Mouse (Mus musculus): ENCODE results near the gene Tmed1. TPM values are rescaled to one million over a fixed set of nuclear protein-coding genes. Genes with fewer than 3 reads are reported as not detected.
"Not testable (repeated sequence)": the region's sequence is repeated elsewhere in the genome, so short reads cannot be mapped to it uniquely, and the experiment has no call there.

The Tmed1 gene
- polyA plus RNA-seq, 1 experiment from 2014 or later = 38.5 TPM

DNA sequence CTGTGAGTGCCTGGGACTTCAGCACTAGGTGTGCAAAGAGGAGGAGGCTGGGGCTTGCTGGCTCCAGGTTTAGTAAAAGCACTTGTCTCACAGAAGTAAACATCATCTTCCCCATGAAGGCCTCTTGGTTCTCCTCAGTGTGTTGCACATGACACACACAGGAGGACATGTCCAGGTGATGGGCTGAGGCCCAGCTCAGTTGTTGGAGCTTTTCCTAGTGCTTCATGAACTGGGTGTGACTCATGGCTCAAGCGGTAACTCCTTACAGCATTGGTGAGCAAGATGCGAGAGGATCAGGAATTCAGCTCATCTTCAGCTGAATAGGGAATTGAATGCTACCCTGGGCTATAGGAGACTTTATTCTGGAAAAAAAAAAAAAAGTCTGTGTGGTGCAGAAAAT, 12.4 kb downstream of the Tmed1 start:
- Histone ChIP-seq H3K4me3 (replicated peaks) (no peak overlapping the region), H3K4me2 (no peak overlapping the region), H3K9me3 (replicated peaks) (no peaks in the 10 kb centered on the region), H3K9ac (no peak overlapping the region), H3K36me3 (peaks cover 70% of the 10 kb centered on the region), H3K27me3 (no peaks in the 10 kb centered on the region), H3K27ac (no peak overlapping the region), H3K4me1 (replicated peaks) (no peaks in the 10 kb centered on the region)
- 86% methylated on average over 2 of the region's 2 CpGs for WGBS (ENCODE audit: insufficient replicate concordance)
- DNase-seq (no peak), ATAC-seq (ENCODE audit: low read depth) (no peak)

DNA sequence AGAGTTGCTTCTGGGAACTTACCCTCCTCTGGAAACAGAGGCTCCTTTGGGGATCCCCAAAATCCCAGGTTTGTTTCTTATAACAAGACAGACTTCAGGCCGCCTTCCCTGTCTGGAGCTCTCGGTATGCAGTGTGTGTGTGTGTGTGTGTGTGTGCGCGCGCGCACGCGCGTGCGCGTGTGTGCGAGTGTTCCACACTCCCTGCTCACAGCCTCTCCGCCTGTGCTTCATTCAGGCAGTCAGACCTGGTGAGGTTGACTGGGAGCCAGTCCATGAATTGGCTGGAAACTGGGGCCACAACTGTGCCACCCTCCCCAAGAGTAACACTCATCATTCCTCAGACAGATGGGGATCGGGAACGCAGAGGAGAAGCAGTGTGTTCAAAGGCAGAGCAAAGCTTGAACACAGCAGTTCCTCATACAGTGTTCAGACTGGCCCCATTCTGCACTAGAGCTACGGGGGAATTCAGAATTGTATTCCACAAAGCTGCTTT, 13.0 kb downstream of the Tmed1 start:
- no peaks in the 10 kb centered on the region for H3K4me1 ChIP-seq (replicated peaks)
- no peaks in the 10 kb centered on the region for H3K9me3 ChIP-seq (replicated peaks)
- 95% methylated on average over 16 of the region's 16 CpGs for WGBS (ENCODE audit: insufficient replicate concordance)
- no peak overlapping the region for H3K9ac ChIP-seq
- peaks cover 73% of the 10 kb centered on the region for H3K36me3 ChIP-seq
- H3K4me3 ChIP-seq (replicated peaks) = no peak overlapping the region
- no peak for ATAC-seq (ENCODE audit: low read depth)
- H3K27ac ChIP-seq = no peak overlapping the region
- DNase-seq = no peak
- H3K4me2 ChIP-seq = no peak overlapping the region
- no peaks in the 10 kb centered on the region for H3K27me3 ChIP-seq

DNA sequence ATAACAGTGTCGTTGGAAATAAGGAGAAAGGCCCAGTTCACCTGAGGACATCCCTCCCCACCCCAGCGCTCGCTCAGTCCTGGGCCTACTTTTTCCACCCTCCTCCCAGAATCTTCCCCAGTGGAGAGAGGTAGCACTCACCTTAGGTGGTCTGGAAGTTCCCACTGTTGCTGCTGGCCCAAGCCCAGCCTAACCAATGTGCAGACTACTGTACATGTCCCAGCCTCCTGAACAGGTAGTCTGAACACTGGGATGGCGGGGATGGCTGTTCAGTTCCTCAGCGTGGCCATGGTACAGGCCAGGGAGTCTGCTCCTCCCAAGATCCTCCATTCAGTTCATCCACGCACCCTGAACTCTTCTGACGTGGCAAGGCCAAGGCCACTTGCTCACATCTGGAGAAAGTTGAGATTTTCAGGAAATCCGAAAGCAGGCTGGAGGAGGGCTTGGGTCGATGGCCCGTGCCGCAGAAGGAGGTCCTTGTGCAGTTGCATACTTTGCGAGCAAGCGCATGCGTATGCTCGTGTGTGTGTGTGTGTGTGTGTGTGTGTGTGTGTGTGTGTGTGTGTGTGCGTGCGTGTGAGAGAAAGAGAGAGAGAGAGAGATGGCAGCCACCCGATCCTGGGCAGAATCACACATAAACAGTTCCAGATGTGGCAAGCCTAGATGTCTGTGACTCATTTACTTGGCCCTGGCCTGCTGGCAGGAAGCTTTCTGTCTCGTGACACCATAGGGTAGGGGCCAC, 13.6 kb downstream of the Tmed1 start:
- no peak overlapping the region for H3K27ac ChIP-seq
- no peak overlapping the region for H3K9ac ChIP-seq
- DNase-seq (no peak), ATAC-seq (ENCODE audit: low read depth) (no peak)
- no peaks in the 10 kb centered on the region for H3K4me1 ChIP-seq (replicated peaks)
- H3K27me3 ChIP-seq = no peaks in the 10 kb centered on the region
- peaks cover 79% of the 10 kb centered on the region for H3K36me3 ChIP-seq
- no peak overlapping the region for H3K4me3 ChIP-seq (replicated peaks)
- no peaks in the 10 kb centered on the region for H3K9me3 ChIP-seq (replicated peaks)
- H3K4me2 ChIP-seq = no peak overlapping the region
- 82% methylated on average over 19 of the region's 19 CpGs for WGBS (ENCODE audit: insufficient replicate concordance)

DNA sequence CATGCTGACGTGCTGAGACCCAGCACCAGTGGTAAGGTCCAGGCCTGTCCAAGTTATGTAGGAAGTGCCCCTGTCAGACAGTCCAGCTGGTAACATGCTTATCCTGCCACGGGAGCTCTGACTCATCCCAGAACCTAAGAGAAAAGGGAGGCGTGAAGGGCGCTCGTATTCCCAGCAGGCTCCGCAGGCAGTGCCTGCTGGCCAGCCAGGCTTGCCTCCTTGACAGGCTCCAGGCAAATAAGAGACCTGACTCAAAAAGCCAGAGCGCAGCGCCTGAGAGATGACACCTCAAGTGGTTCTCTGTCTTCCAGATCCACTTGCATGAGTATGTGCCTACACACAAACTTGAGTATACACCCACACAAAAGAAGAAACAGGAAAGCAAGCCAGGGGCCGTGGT, 15.3 kb downstream of the Tmed1 start:
- Histone ChIP-seq H3K27me3 (no peaks in the 10 kb centered on the region), H3K9ac (no peak overlapping the region), H3K4me1 (replicated peaks) (no peaks in the 10 kb centered on the region), H3K9me3 (replicated peaks) (no peaks in the 10 kb centered on the region), H3K36me3 (peaks cover 87% of the 10 kb centered on the region), H3K4me3 (replicated peaks) (no peak overlapping the region), H3K27ac (no peak overlapping the region), H3K4me2 (no peak overlapping the region)
- DNase-seq (no peak), ATAC-seq (ENCODE audit: low read depth) (no peak)
- 82% methylated on average over 9 of the region's 9 CpGs for WGBS (ENCODE audit: insufficient replicate concordance)

DNA sequence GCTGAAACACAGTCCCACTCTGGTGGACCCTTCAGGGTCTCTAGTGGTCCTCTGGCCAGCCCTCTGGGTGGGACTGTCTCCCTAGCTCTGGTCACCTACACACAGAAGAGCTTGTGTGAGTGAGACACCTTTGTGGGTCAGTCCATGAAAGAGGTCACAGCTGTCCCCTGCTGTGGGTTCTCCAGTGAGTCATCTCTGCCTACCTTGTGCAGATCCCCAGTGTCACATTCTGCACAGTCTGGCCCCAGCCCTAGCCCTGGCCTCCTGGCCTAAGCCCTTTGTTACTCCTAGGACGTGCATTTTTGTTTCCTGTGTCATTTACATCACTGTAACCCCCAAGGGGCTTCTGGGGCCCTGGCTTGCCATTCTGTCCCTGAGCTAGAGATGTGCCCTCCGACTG, 16.1 kb downstream of the Tmed1 start:
- DNase-seq = no peak
- no peak for ATAC-seq (ENCODE audit: low read depth)
- H3K9me3 ChIP-seq (replicated peaks) = no peaks in the 10 kb centered on the region
- no peaks in the 10 kb centered on the region for H3K27me3 ChIP-seq
- H3K9ac ChIP-seq = no peak overlapping the region
- no peak overlapping the region for H3K4me2 ChIP-seq
- no peaks in the 10 kb centered on the region for H3K4me1 ChIP-seq (replicated peaks)
- H3K4me3 ChIP-seq (replicated peaks) = no peak overlapping the region
- no peak overlapping the region for H3K27ac ChIP-seq
- peaks cover 87% of the 10 kb centered on the region for H3K36me3 ChIP-seq
- WGBS (ENCODE audit: insufficient replicate concordance) = 65% methylated on average over 2 of the region's 2 CpGs

DNA sequence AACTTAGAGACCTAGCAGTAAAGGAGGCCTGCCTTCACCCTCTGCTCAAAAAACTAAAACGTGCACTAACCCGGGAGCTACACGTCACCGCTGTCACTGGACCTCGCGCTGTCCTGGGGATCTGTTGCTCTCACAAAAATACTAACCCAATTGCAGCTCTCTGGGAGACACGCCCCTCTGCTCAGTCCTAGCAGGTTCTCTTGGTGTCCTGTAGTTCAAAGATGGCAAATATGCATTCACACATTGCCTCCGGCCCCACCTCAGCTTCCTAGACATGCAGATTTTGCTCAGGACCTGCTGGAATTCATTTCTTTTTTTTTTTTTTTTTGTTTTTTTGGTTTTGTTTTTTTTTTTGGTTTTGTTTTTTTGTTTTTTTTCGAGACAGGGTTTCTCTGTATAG, 19.4 kb downstream of the Tmed1 start:
- Histone ChIP-seq H3K36me3 (peaks cover 87% of the 10 kb centered on the region), H3K4me1 (replicated peaks) (no peaks in the 10 kb centered on the region), H3K27me3 (no peaks in the 10 kb centered on the region), H3K9me3 (replicated peaks) (no peaks in the 10 kb centered on the region), H3K4me3 (replicated peaks) (no peak overlapping the region), H3K27ac (no peak overlapping the region), H3K4me2 (no peak overlapping the region), H3K9ac (no peak overlapping the region)
- no peak for DNase-seq
- WGBS (ENCODE audit: insufficient replicate concordance) = 88% methylated on average over 9 of the region's 9 CpGs
- ATAC-seq (ENCODE audit: low read depth) = no peak

DNA sequence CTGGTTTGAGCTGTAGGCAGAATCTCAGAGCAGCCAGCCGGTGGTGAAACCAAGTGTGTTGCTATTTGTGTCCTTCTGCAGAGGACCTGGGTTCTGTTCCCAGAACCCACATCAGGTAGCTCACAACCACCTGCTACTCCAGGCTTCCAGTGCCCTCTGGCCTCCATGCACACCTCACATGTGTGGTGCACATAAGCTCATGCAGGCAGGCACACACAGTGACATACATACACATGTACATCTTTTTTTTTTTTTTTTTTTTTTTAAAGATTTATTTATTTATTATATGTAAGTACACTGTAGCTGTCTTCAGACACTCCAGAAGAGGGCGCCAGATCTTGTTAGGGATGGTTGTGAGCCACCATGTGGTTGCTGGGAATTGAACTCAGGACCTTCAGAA, 21.8 kb downstream of the Tmed1 start:
- H3K9me3 ChIP-seq (replicated peaks); DNase-seq; H3K4me1 ChIP-seq (replicated peaks); H3K9ac ChIP-seq; ATAC-seq (ENCODE audit: low read depth); H3K27me3 ChIP-seq; H3K4me3 ChIP-seq (replicated peaks); H3K4me2 ChIP-seq; H3K27ac ChIP-seq: not testable (repeated sequence)
- H3K36me3 ChIP-seq = peaks cover 87% of the 10 kb centered on the region
- WGBS (ENCODE audit: insufficient replicate concordance) = 78% methylated on average over 1 of the region's 2 CpGs

DNA sequence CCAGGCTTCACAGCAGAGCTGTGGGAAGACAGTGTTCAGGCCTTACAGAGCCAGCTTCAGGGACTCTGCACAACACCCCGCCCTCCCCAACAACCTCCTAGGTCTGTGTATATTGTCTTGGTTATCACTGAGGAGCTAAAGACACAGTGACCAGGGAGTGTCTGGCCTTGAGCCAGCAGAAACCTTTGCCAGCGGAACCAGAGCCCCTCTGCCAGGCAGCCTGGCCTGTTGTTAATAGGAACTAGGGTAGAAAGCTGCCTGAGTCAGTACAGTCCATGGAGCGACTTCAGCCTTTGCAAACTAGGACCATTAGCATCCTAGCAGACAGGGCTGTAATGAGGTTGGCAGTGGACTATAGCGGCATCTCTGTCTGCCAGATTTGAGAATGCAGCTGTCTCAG, 26.0 kb downstream of the Tmed1 start:
- ATAC-seq (ENCODE audit: low read depth) (no peak), DNase-seq (no peak)
- Histone ChIP-seq H3K9me3 (replicated peaks) (no peaks in the 10 kb centered on the region), H3K4me2 (no peak overlapping the region), H3K27ac (no peak overlapping the region), H3K4me1 (replicated peaks) (no peaks in the 10 kb centered on the region), H3K4me3 (replicated peaks) (no peak overlapping the region), H3K9ac (no peak overlapping the region), H3K36me3 (peaks cover 94% of the 10 kb centered on the region), H3K27me3 (no peaks in the 10 kb centered on the region)
- 89% methylated on average over 4 of the region's 4 CpGs for WGBS (ENCODE audit: insufficient replicate concordance)

DNA sequence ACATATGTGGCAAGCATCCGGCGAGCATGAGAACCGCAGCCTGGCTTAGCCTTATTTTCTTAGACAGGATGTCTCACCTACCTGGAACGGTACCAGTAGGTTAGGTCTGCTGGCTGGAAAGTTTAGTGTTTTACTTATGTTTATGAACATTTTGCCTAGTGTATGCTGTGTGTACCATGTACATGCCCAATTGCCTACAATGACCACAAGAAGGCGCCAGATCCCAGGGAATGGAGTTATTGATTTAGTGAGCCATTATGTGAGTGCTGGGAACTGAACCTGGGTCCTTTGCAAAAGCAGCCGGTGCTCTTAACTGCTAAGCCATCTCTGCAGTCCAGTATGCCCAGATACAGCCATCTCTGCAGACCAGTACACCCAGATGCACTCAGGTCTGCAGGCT, 32.3 kb downstream of the Tmed1 start:
- ATAC-seq (ENCODE audit: low read depth) (no peak), DNase-seq (no peak)
- Histone ChIP-seq H3K27me3 (no peaks in the 10 kb centered on the region), H3K9me3 (replicated peaks) (0 out of 2 replicates have a peak, but pooled peaks cover 3% of the 10 kb centered on the region), H3K9ac (no peak overlapping the region), H3K4me3 (replicated peaks) (no peak overlapping the region), H3K4me2 (no peak overlapping the region), H3K4me1 (replicated peaks) (0 out of 2 replicates have a peak, but pooled peaks cover 9% of the 10 kb centered on the region), H3K36me3 (peaks cover 99% of the 10 kb centered on the region), H3K27ac (no peak overlapping the region)
- WGBS (ENCODE audit: insufficient replicate concordance) = 94% methylated on average over 6 of the region's 6 CpGs

DNA sequence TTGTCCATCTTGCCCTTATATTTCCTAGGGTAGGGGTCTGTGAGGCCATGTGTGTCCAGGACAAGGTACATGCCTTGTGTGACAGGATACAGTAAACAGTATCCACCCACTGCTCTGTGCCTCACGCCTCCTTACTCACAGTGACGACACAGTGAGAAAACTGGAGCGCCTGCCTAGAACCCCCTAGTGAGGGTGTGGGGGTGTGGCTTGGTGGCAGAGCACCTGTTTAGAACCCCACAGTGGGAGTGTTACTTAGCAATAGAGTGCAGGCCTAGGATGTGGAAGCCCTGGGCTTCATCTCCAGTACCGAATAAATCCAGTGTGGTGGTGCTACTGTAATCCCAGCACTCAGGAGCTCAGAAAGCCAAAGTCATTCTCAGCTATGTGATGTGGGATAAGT, 37.1 kb downstream of the Tmed1 start:
- Histone ChIP-seq H3K27me3 (no peaks in the 10 kb centered on the region), H3K4me3 (replicated peaks) (no peak overlapping the region), H3K4me2 (no peak overlapping the region), H3K36me3 (peaks cover 95% of the 10 kb centered on the region), H3K9ac (no peak overlapping the region), H3K4me1 (replicated peaks) (0 out of 2 replicates have a peak, but pooled peaks cover 9% of the 10 kb centered on the region), H3K27ac (no peak overlapping the region), H3K9me3 (replicated peaks) (0 out of 2 replicates have a peak, but pooled peaks cover 2% of the 10 kb centered on the region)
- WGBS (ENCODE audit: insufficient replicate concordance) = 80% methylated on average over 4 of the region's 4 CpGs
- ATAC-seq (ENCODE audit: low read depth) (no peak), DNase-seq (no peak)

DNA sequence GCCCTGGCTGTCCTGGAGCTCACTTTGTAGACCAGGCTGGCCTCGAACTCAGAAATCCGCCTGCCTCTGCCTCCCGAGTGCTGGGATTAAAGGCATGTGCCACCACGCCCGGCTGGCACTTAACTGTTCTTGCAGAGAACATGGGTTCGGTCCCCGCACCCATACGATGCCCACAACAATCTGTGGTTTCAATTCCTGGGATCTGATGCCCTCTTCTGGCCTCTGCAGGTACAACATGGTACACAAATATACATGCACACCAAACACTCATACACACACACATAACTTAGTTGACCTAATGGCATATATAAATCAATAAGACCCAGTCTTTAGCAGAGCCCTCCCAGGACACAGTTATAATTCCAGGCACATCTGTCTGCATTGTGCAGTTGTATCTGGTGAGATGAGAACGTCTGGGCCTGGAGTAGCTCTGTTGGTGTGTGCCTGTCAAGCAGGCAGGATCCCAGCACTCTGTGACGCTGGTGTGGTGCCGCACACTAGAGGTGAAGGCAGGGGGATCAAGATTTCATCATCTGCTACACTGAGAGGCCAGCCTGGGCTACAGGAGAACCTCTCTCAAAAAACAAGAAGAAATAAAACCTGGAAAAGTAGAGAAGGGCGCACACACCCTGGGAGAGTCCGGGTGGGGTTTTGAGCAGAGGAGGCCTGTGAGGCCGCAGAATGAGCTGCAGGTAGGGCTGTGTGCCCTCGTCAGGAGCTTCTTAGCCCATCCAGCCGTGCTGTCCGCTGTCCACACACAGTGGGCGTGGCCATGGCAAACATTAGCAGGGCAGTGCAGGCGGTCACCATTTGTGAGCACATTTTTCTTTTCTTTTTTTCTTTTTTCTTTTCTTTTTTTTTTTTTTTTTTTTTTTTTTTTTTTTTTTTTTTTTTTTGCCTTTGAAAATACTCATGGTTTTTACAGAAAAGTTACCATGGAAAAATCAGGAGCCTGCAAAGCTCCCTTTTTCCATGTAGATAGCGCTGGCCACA, 40.7 kb downstream of the Tmed1 start:
- Histone ChIP-seq H3K27me3 (no peaks in the 10 kb centered on the region), H3K9me3 (replicated peaks) (no peaks in the 10 kb centered on the region), H3K36me3 (peaks cover 92% of the 10 kb centered on the region), H3K9ac (no peak overlapping the region), H3K4me1 (replicated peaks) (0 out of 2 replicates have a peak, but pooled peaks cover under 1% of the 10 kb centered on the region), H3K4me2 (no peak overlapping the region), H3K4me3 (replicated peaks) (no peak overlapping the region), H3K27ac (no peak overlapping the region)
- peak; percentile 19 for DNase-seq
- WGBS (ENCODE audit: insufficient replicate concordance) = 78% methylated on average over 20 of the region's 20 CpGs
- no peak for ATAC-seq (ENCODE audit: low read depth)

Measured in liver, embryonic 13.5 days (tissue).